Mouse (Mus musculus) T-helper 1 cell (primary cell): Measurements from ENCODE around the gene Calm5.

Source experiments
- in situ Hi-C: fragments of 300-600 bp; cut with MboI, MseI; formaldehyde crosslinking; loops from one replicate; pipeline ENCODE4 v1.15.1; 2025; ENCODE audit warnings: high pct_unique_total_duplicates

The Calm5 gene

DNA sequence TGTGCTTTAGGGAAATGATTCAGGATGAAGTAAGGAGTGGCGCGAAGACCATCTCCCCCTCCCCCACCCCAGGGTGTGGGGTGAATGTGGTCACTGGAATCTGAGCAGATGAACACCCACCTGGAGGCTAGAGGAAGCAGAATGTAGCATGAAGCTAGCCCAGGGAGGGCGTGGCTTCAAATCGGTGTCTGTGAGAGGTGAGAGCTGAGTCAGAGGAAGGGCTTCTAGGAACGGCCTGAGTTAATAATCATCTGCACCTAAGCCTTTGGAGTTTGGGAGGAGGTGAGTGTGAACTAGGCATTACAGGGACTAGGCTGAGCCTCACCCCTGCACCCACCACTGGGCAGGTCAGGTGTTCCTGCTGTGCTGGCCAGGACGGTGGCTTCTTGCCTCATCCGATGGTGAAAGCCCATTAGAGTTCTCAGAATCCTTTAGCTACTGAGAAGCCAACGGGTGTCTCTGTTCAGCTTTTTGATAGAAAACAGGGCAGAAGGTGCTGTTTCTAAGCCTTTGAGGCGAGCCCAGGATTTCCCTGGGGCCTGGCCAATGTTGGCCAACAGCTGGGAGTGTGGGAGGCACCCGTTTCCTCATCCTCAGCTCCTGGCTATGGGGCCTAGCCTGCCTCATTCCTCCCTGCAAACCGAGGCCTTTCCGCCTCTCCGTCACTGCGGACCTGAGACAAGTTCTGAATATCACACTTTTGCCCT lies 11.8 kb downstream of the Calm5 start:
- in situ Hi-C loops = loop anchor here (5.0 kb wide), 1 partner anchor 68 kb away; no protein-coding TSS in a partner anchor

DNA sequence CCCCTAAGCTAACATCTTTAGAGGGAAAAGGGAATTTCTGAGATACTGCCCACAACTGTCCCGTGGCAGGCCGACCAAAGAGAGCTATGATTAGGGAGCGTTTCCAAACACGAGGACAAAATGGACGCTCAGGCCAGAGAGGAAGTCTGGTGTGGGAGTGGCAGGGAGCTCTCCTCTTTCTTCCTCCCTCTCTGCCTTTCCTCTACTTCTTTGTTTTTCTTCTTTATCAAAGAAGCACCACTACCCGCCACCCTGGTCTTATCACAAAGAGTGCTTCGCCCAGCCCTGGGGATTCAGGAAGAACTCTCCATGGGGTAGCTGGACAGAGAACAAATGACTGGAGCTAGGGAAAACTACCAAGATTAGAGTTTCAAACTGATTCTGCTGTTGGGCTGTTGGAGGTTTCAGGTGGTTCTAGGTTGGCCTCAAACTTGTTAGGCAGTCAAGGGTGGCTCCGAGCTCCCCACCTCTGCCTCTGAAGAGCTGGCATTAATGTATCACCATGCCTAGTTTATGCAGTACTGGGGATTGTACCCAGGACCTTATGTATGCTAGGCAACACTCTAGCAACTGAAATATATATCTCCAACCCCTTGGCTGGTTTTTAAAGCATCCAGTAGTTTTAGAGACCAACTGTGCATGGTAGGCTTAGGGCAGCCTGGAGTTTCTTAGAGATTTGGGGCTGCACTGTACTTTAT lies 12.5 kb downstream of the Calm5 start:
- in situ Hi-C loops = loop anchor here (5.0 kb wide), 1 partner anchor 69 kb away; no protein-coding TSS in a partner anchor

DNA sequence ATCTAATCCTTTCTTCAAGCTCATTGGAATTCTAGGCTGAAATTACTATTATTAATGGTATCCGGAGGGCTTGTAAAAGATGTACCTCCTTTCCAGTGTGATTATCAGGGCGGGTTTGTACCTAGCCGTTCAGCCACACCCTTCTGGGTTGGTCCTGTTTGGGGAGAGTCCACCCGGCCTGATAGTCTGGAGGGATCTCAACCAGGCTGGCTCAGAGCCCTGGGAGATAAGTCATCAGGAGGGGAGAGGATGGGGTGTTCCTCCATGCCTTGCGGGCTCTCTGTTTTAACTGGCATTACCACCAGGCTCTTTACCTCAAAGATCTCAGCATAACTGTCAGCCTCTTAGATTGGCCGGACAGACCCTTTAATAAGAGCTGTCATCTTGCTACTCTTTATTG lies 13.2 kb downstream of the Calm5 start:
- in situ Hi-C loops = loop anchor here (5.0 kb wide), 1 partner anchor 70 kb away; no protein-coding TSS in a partner anchor

DNA sequence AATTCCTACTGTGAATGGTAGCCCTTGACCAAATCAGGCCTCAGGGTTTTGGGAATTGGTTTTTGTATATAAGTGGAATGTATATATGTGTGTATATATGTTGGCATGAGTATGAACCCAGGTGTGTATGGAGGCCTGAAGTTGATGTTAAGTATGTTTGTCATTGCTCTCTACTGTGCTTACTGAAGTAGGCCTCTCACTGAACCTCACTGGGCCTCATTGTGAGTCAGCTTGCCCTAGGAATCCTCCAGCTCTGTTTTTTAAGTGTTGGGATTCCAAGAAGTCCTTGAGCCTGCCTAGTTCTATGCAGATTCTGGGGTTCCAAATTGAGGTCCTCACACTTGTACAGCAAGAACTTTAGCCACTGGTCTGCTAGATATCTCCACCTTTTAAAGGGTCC lies 15.9 kb downstream of the Calm5 start:
- in situ Hi-C loops = loop anchor here (5.0 kb wide), 1 partner anchor 73 kb away; no protein-coding TSS in a partner anchor

DNA sequence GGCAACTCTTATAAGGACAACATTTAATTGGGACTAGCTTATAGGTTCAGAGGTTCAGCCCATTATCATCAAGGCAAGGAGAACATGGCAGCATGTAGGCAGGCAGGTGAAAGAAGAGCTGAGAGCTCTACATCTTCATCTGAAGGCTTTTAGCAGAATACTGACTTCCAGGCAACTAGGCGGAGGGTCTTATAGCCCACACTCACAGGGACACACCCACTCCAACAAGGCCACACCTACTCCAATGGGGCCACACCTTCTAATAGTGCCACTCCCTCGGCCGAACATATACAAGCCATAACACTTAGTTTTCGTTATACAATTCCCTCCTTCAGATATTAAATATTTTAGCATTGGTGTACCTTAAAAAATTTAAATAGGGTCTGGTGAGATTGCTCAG lies 18.9 kb downstream of the Calm5 start:
- in situ Hi-C loops = no loop called here

DNA sequence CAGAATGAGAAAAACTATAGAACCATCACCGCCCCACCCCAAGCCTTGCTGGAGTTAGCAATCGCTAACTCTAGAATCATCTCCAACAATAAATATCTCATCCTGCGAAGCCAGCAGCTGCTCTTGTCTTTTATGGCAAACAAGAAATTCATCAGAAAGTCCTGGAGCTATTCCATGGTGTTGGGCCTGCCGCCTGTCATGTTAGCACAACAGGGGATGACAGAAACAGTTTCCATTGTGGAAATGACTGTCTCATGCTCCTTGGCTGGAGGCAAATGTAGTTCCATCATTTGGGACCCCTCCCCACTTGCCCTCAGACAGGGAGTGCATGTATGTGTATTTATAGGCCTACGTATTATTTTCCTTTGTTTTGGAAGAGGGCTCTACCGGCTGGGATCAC lies 22.5 kb downstream of the Calm5 start:
- in situ Hi-C loops = no loop called here

DNA sequence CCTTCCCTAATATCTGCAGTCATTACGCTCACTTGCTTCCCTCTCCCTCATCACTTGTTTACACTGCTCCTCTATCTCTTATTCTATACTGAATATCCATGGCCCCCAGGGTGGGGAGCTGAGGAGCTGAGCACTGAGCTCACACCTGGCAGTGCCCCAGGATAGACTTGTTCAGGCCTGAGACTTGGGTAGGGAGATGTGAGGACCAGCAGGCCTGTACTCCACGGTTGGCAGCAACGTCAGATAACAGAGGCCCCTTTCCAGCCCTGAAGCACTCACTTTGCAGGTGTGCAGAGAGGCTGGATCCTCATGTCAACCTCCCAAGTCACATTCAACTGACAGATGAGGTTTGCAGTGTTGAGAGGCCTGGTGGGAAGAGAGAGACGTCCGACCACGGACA lies 23.2 kb downstream of the Calm5 start:
- in situ Hi-C loops = no loop called here

DNA sequence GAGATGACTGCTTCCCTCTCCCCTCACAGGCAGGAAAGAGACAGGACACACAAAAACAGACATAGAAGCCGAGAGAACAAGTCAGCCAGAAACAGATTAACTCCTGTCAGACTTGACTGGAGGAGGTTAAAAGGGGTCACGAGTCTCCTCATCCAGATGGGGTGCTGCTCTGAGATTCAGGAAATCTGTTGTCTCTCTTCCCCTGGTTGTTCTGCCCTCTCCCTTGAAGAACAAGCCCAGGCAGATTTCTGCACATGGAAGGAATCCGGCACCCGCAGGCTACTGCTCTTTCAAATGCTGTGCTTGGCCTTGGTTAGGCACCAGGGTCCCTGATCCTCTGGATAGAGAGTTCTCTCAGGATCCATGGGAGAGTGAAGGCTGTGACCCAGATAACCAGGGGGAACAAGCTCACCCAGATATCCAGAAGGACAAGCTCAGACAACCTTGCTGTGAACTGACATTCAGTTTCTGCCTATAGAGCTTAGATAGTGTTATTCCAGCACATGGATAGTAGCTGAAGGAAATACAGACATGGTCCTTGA lies 23.8 kb downstream of the Calm5 start:
- in situ Hi-C loops = no loop called here

DNA sequence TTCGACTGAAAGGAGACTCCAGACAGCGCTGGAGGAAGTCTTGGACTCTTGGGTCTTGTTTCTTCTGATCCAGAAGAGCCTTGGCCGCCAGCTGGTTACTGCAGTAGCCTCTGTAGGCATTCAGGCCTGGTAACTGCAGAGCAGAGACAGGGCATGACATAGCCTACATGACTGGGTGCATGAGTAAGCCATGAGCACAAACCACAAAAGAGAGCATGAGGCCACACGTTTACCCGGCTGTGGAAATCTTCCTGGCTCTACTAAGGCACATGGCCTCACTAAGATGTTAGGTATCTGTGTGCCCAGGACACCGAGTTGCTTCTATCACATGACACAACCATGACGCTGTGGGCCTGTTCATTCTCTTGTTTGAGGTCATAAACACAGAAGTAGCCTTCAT lies 32.7 kb downstream of the Calm5 start:
- in situ Hi-C loops = no loop called here

DNA sequence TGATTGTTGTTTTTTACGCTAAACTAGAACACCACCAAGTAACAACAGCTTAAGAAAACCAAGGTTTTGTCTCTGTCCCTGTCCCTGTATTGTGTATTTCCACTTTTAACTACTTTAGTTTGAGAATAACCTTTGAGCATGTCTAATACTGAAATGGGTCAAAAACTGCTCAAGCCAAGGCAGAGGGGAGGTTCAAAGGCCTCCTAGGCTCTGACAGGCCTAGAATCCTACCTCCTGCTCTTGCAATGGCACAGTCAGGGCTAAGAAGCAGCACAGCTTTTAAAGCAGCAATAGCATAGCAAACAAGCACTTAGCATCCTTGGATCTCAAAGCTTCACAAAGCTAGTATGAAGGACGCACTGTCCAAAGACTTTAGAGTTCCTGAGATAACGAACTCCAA lies 35.1 kb downstream of the Calm5 start:
- in situ Hi-C loops = no loop called here

DNA sequence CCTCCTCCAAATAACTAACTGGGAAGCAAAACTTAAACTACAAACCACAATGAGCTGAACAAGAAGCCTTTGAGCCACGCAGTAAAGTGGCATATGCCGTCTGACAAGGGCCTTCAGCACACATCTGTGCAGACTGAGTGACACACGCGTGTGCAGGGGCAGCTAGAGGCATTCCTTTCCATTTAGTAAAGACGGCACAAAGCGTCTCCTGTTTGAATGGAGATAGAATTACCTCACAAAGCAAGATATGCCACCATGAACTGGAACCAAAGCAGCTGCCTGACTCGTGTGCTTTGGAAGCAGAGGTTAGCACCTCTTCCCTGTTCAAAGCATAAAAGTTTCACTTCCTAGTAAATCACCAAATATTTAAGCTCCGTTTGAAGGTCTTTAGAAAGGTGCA lies 36.1 kb downstream of the Calm5 start:
- in situ Hi-C loops = no loop called here

DNA sequence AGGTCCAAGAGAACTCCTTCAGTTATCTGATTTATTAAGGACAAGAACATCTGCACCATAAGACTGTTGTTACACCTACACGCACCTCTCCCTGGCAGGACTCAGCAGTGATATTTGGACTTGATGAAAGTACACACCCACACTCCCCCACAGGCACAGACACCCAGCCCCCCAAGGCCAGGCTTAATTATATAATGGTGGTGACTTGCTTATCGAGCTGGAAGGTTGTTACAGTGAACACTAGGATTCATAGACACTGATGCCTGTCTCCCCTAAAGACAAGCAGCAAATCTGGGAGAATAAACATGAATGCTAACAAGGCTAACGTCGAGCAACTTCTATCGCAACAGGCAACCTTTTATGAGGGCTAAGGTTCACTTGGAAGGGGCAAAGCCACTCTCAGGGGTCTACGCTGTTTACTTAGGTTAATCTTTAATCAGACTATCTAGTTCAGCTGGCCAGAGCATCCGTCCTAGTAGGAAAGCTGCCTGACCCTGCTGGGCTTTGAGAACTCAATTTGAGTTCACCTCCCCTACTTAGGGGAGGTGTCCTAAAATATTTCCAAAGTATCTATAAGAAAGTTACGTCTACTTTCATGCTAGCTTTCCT lies 37.6 kb downstream of the Calm5 start:
- in situ Hi-C loops = no loop called here

DNA sequence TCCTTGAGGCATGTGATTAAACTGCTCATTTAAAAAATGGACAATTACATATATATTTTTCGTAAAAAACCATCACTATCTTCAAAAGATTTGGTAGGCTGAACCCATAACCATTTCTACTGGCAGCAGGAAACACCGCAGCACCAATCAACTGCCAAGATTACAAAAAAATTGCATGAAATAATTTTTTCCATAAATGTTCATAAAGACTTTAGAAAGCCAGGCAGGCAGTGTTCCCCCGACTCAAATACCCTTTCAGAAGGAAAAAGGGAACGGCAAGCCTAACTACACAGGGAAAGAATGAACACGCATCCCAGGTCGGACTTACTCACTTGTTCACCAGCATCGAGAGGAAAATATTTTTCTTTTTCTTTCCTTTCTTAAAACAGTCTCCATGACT lies 38.6 kb downstream of the Calm5 start:
- in situ Hi-C loops = no loop called here

DNA sequence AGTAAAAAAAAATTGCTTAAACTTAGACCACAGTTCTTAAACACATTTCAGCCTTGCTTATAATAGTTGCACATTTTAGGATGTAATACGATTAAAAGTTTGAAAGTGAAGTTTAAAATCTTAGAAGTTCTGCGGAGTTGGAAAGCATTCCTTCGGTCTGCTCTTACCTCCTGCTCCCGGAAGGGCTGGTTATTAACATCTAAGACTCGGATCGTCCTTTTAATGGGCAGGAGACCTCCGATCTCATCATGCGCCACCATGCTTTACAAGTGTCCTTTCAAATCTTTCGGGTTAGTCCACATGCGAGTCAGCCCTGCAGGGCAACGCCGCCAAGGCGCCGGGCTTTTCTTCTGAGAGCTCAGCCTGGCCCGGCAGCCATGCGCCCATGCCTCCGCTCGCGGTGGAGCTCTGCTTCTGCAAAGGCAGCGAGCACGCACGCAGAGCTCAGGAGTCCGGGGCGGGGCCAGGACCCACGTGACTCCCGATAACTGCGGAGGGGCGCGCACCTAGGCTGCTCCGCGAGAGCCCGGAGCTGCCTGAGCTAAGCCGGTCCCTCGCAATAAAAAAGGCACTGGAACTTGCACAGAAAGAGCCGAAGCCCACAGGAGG lies 39.3 kb downstream of the Calm5 start:
- in situ Hi-C loops = no loop called here

DNA sequence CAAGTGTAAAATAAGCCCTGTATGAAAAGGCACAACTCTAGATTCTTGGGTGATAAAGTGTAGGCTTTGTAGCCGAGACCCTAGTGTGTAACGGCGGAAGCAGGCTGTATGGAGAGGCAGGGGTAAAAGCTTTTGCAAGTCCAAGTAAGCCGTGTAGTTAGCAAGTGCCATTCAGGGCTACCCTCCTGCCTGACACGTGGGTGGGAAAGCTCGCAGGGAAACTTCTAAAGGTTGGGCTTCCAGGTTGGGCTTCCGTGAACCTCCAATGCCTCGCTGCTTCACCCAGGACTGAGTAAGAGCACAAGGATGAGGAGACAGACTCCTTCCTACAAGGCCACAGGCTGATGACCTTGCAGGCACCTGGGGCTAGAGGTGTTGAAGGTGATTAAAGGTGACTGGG lies 40.6 kb downstream of the Calm5 start:
- in situ Hi-C loops = no loop called here

DNA sequence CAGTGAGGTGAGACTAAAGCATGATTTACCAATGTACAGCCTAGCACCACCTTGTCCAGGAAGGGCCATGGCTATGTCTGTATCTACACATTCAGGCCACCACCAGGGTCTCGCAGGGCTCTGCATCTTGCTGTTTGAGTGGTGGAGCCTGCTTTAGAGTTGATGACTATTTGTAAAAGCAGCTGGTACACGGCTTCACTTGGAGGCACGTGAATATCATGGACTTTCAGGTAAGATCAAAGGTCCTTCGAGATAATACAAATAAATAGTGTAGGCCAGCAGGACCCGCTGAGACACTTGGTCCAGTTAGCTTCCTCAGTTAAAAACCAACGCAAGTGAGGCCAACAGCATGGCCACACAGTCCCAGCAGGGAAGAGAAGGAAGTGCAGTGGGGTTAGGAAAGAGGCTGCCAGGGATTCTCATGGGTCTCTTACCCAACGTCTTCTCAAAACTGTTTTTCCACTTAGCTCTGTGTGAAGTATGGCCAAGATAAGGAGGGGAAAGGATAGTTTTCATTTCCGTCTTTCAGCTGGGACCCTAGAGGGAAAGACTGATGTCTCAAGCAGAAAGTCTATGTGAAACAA lies 41.5 kb downstream of the Calm5 start:
- in situ Hi-C loops = loop anchor here (5.0 kb wide), 1 partner anchor 228 kb away; no protein-coding TSS in a partner anchor

DNA sequence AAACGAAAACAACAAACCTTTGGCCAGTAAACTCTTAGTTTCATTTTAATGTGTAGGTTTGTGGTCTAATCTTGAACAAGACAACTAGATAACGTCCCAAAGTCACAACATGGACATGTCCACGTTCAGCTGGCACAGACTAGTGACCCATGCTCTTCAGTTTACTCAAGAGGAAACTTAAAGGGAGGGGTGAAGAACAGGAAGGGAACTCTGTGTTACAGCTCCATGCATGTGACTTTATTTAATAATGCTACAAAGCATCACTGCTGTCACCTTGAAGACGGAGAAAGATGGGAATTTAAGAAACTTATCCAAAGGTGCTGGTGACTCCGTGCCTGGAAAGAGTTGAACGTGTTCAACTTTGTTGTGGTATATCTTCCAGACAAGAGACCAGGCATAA lies 42.1 kb downstream of the Calm5 start:
- in situ Hi-C loops = loop anchor here (5.0 kb wide), 1 partner anchor 229 kb away; no protein-coding TSS in a partner anchor

DNA sequence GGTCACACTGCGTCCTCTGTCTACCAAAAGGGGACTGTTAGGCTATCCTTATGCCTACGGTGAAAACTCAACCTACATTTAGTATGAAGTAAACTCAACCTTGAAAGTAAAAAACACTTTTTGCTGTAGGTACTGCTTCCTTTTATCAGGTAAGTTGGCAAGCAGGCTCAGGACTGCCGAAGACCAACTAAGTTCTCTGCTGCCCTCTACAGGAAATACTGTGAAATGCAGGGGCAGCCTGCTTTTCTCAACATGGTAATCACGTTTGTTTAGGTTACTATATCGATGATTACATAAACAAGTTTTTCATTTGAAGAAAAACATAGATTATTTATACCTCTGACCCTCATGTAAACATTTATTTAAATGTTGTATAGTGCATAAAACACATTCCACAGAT lies 42.9 kb downstream of the Calm5 start:
- in situ Hi-C loops = loop anchor here (5.0 kb wide), 1 partner anchor 230 kb away; no protein-coding TSS in a partner anchor

DNA sequence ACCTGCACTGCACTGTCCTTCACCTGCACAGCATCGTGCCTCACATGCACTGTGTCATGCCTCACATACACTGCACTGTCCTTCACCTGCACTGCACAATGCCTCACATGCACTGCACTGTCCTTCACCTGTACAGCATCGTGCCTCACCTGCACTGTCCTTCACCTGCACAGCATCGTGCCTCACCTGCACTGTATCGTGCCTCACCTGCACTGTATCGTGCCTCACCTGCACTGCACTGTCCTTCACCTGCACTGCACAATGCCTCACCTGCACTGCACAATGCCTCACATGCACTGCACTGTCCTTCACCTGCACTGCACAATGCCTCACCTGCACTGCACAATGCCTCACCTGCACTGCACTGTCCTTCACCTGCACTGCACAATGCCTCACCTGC lies 44.2 kb downstream of the Calm5 start:
- in situ Hi-C loops = loop anchor here (5.0 kb wide), 1 partner anchor 231 kb away; no protein-coding TSS in a partner anchor

DNA sequence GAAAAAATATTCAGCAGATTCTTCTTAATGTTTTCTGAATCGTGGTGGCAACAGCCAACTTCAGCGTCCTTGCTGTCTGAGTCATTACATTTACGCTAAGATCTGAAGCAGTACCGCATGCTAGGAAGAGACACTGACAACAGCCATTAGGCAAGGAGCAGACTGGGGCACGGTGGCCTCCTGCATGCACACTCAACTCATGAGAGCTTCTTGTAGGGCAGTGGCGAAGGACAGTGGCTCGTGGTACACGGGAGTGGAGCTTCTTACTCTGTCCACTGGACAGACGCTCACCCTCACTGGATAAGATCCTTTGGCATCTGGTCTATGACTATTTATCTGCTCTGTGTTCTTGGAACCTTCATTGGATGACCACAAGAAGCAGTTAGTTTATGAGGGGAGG lies 45.3 kb downstream of the Calm5 start:
- in situ Hi-C loops = loop anchor here (5.0 kb wide), 1 partner anchor 232 kb away; no protein-coding TSS in a partner anchor
